Mouse (Mus musculus) NIH3T3 (cell line): Measurements from ENCODE around the gene Jup.

ENCODE experiments used
- DNase-seq: peaks from one replicate; pipeline ENCODE4 v3.0.0-alpha.2; 2012; ENCODE audit warnings: low read depth

Gene Jup

GRCm38 (mm10) chr11:100408076-100408834 is 10.7 kb upstream of the Jup start:
- peak; percentile 86 for DNase-seq

- no peak for DNase-seq
Observed at GRCm38 (mm10) chr11:100406995-100407705, 9.6 kb upstream of the Jup start.

- DNase-seq = no peak
Observed at GRCm38 (mm10) chr11:100406273-100406672, 8.7 kb upstream of the Jup start.

DNA sequence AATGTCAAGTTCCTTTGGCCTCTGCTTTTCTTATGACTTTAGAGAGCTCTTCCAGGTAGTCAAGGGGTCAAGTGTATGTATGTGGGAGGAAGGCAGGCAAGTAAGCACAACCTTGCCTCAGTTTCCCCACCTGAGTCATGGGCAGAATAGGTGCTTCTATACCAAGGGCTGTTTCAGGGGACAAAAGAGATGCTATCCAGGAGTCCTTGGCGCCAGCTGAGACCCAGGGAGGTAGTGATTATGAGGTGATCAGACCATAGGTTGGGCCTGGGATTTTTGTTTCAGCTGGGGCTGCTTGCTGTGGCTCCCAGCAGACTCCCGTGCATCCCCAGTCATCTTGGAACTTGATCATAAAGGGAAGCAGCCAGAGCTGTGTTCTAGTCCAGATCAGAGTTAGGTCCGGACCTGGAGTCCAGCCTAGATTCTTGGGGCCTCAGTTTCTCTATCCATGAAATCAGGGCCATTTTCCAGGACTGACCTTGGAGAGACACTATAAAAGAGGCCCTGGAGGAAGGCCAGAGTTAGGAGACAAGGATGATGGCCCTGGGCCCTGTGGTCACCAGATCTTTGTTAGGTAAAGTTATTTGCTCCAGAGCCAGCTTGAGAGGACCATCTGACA is 7.0 kb upstream of the Jup start:
- no peak for DNase-seq

DNA sequence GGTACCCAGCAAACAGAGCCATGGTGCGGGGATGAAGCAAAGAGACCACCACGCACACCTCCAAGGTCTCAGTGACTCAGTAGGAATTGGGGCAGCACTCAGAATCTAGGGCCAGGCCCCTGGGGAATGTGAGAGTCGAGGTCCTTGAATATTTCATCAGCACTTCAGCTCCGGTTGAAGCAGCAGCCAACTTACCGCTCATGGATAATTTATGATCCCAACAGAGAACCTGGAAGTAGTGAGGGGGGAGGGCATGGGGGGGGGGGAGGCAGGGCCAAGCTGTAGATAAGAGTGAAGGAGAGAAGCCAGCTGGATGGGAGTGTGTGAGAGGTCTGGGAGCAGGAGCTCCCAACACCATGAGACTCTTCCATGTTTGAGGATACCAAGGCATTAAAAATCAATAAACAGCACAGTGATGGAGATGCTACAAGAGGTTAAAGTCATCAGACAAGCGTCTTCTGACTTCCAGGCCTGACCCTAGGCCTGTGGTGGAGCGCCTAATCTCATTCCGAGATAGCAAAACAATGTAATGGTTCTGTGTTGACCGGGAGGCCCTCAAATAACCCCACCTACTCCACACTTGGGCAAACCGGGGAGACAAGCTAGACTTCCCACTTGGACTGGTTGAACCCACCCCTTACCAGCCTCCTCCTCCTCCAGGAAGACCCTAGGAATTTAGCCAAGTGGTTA is 6.0 kb upstream of the Jup start:
- peak; percentile 44 for DNase-seq

GRCm38 (mm10) chr11:100402682-100403081 is 5.1 kb upstream of the Jup start:
- DNase-seq = no peak

DNA sequence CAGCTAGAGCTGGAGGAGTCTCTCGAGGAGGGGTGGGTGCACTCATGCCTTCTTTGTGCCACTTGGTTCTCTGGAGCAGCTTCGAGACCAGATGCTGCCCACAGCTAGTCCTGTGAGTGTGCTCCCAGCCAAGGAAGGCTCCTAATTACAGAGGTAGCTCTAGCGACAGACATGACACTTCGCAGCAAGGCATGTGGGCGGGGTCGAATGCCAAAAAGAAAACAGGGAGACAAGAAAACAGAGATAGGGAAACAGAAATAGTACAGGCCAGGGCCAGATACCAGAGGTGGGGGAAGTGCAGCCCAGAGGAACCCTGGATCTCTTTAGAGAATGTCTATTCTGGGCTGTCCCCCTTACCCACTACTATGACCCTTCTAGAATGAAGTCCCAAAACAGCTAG is 4.7 kb upstream of the Jup start:
- no peak for DNase-seq

GRCm38 (mm10) chr11:100400842-100401241 is 3.3 kb upstream of the Jup start:
- no peak for DNase-seq

DNA sequence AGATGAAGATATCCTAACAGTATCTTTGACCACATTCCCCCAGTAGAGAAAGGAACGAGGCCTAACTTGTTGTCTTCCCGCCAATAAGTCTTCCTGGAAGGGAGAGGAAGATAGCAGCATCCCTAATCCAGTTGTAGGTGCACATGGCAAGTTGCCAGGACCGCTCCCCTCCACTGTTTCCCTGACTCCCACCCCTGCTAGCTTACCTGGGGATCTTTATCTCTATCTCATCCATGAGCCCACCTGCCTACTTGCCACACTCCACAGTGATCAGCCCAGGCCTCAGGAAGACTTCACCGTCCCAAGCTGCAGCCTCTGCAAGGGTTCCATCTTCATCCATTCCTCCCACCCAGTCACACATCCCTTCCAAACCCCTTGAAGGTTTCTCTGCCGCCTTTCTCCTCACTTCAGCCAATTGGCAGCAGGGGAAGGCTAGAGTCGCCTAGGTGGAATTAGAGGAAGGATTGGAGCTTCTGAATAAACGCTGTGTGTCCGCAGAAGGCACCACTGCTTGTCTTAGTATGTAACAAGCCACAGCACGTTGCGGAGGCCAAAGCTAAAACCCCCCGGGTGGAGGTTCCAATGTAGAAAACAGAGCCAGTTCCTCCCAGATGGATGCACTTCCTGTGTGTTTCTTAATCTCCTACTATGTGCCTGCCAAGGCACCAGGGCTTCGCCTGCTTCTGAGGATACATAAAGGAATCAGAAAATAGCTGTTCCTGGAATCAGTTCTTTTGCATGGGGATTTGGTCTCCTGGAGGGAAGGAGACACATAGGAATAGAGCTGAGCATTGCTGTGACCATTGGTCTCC is 2.4 kb upstream of the Jup start:
- no peak for DNase-seq

DNA sequence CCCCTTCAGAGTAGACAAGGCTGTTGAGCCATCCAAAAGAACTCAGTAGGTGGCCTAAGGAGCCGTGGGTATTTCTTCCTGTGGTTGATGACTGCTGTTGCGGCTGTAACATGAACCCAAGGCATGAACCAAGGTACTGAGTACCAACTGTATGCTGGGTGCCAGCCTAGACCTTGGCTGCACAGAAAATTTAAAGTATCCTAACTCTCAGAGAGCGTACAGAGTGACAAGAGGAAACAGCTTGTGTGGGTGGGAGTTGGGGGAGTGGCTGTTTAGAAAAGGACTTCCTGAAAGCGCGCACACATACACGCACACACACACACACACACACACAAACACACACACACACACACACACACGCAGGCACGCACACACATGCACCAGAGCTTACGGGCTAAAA is 1.8 kb upstream of the Jup start:
- DNase-seq = no peak

DNA sequence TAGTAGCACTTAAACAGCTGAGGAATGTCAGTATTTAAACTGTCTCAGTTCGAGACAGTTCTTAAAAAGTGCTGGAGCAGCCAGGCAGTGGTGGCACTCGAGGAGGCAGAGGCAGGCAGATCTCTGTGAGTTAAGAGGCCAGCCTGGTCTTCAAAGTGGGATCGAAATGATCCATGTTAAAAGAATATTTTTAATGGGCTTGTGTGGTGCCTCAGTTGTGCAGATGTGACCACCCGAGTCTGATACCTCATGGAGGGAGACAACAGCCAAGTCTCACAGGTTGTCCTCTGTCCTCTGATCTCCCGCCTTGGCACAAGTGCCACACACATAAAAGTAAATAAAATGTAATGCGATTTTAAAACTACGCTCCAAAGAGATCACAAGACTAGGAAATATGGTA is 954 bp upstream of the Jup start:
- no peak for DNase-seq

- DNase-seq = peak; percentile 19
Observed at GRCm38 (mm10) chr11:100396886-100397599, 520 bp downstream of the Jup start.

GRCm38 (mm10) chr11:100395861-100396631 is 1.5 kb downstream of the Jup start:
- DNase-seq = peak; percentile 24

GRCm38 (mm10) chr11:100395200-100395599 is 2.4 kb downstream of the Jup start:
- no peak for DNase-seq

- DNase-seq = no peak
Observed at GRCm38 (mm10) chr11:100394353-100395074, 3.0 kb downstream of the Jup start.

DNA sequence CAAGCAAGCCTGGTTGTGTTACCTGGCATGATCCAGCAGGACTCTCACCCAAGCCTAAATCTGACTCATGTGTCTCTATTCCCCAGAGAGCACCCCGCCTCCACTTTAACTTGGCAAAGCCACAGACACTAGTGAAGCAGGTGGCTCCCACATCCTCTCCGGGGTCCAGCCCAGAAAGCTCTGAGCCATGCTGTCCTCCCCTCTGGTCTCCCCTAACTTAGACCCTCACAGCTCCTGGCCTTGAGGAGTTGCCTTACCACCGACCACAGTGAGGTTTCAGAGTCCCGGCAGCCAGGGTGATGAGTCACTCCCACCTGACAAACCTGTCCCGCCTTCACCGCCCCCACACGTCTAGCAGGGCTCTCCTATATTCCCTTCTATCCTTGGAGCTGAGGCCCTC is 3.8 kb downstream of the Jup start:
- peak; percentile 62 for DNase-seq

GRCm38 (mm10) chr11:100392958-100393357 is 4.6 kb downstream of the Jup start:
- no peak for DNase-seq

DNA sequence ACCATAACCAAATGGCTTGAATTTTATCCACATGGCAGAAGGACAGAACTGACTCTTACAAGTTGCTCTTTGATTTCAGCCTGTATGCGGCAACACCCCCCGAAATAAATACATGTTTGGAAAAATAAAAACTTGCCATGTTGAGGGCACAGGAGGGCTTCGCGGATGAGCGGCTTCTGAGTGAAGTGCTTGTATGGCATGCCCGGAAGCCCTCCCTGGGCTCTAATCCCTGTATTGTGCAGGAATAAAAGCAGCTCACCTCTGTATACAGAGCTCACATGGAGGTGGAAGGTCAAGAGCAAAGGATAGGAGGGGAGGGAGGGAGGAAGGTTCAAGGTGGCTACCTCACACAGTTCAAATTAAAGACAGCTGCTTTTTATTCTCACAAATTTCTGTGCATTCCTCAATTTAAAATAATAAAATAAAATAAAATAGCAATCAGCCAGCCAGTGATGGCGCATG is 5.6 kb downstream of the Jup start:
- DNase-seq = no peak

- peak; percentile 24 for DNase-seq
Observed at GRCm38 (mm10) chr11:100391081-100391883, 6.3 kb downstream of the Jup start.
